Mouse (Mus musculus) spleen, adult 2 months (tissue): ENCODE measurements around the gene Cd7.

Experiments used
- CTCF ChIP-seq: fragments of 200-500 bp; IDR thresholded peaks from 2 replicates; pipeline ENCODE4 v1.5.1; 2011; ENCODE audit warnings: mild to moderate bottlenecking, inconsistent platforms; ENCODE audit not compliant: insufficient read depth, insufficient read length, insufficient replicate concordance; ENCODE audit errors: extremely low read depth
- POLR2A ChIP-seq: fragments of 200-500 bp; IDR thresholded peaks from 2 replicates; pipeline ENCODE4 v1.6.1; 2011; ENCODE audit warnings: low read depth, low read length, inconsistent platforms

DNA sequence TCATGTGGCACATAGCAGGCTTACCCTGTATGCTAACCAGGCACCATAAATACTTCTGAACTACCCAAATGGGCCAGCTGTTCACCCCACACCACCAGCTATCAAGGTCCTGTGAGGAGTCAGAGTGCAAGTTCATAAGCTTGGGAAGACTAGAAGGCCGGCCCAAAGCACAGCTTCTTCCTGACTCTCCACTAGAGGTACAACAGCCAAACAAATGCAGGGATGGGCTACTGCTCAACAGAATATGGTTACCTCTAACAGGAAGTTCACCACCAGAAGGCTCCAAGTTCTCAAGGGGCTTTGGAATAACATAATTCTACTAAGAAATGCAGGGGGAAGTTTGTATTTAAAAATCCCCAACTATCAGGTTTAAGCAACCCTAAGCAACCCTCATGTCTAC is 49.7 kb downstream of the Cd7 start:
- TF ChIP-seq CTCF = no peak
- no peak for TF ChIP-seq POLR2A
